Mouse (Mus musculus): Measurements from ENCODE around the gene Casd1. TPM values are rescaled to one million over a fixed set of nuclear protein-coding genes. Genes with fewer than 3 reads are reported as not detected.

Gene Casd1
- polyA plus RNA-seq, 1 experiment from 2014 or later, result 27.4 TPM

DNA sequence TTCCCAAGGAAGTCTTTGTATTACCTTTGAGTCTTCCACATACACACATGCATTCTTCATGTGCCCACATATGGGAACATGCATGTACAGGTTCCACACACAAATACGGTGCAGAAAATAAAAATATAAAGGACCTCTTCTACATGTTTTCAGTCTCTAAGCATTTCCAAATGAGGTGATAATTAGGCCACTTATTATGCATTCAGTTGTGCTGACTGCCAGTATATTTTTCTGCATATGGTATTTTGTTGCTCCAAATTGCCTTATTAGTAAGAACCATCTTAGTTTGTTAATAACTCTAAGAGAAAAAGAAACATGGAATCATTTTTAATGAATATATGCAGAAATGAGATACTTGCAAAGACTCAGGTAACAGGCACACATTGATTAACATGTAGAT lies 79.3 kb downstream of the Casd1 start:
- H3K9me3 ChIP-seq (replicated peaks; ENCODE audit: low read length), result no peaks in the 10 kb centered on the region
- DNase-seq (ENCODE audit: low spot score) (no peak), ATAC-seq (replicated peaks; ENCODE audit: low FRiP score, low read depth) (no peak)
- no peak overlapping the region for H3K4me3 ChIP-seq (replicated peaks; ENCODE audit: low read depth, low read length)
- no peak overlapping the region for H3K4me2 ChIP-seq (ENCODE audit: low read length)
- WGBS, result 98% methylated on average over 1 of the region's 1 CpGs
- H3K36me3 ChIP-seq (ENCODE audit: insufficient read depth, low read length), result no peaks in the 10 kb centered on the region
- H3K4me1 ChIP-seq (replicated peaks; ENCODE audit: insufficient read depth, low read length), result no peaks in the 10 kb centered on the region
- no peak overlapping the region for H3K27ac ChIP-seq
- no peak for TF ChIP-seq CTCF (IDR thresholded peaks at IDR 0.05; ENCODE audit: low read depth)
- H3K27me3 ChIP-seq (ENCODE audit: insufficient read depth, low read length), result no peaks in the 10 kb centered on the region
- H3K9ac ChIP-seq (ENCODE audit: low read depth, low read length), result no peak overlapping the region

DNA sequence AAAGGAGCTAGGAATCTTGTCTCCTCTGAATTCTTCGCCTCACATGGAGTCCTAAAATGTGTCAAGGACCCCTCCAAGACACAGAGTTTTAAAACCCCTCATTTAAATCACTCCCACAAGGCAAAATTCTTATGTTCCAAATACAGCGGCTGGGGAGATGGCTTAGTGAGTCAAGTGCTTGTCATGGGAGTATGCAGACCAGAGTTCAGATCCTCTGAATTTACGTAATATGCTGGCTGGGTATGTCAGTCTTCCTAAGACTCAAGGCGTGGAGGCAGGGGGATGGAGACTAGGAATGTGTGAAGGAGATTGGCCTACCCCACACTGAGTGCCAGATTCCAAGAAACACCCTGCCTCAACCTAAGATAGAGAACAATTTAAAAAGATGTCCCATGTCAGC lies 79.9 kb downstream of the Casd1 start:
- H3K27me3 ChIP-seq (ENCODE audit: insufficient read depth, low read length), result no peaks in the 10 kb centered on the region
- no peak for ATAC-seq (replicated peaks; ENCODE audit: low FRiP score, low read depth)

DNA sequence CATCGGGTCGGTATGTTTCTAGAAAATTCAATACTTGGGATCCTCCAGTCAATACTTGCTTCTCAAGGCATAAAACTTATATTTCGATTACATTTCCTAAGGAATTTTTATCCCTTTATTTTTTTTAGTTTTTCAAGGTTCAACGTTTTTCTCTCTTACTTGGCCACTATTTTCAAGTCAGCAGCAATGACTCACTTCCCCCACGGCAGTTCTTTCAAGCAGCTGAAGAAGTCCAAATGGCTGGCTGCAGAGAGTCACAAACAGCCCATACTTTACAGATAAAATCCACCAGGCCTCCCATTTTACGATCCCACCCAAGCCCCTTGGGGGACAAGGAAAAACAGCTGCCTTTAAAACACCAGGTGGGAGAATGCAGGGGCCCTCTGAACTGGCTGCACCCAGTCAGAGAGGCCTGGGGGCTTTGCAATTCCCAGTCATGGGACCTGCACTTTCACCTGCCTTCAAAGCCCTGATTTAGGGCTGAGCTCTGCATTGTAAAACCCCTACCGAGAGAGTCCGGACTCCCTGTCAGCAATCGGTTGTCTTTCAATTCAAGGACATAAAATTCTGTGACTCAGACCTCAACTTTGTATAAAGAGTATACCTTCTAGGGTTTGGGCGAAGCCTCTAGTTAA lies 84.2 kb downstream of the Casd1 start:
- Histone ChIP-seq H3K4me1 (replicated peaks; ENCODE audit: insufficient read depth, low read length) (no peaks in the 10 kb centered on the region), H3K36me3 (ENCODE audit: insufficient read depth, low read length) (no peaks in the 10 kb centered on the region)
- TF ChIP-seq CTCF (IDR thresholded peaks at IDR 0.05; ENCODE audit: low read depth), result no peak

More for the DNA sequence above, 79.9 kb downstream of the Casd1 start:
- no peak overlapping the region for H3K27ac ChIP-seq
- no peaks in the 10 kb centered on the region for H3K36me3 ChIP-seq (ENCODE audit: insufficient read depth, low read length)
- H3K9ac ChIP-seq (ENCODE audit: low read depth, low read length), result no peak overlapping the region
- H3K4me1 ChIP-seq (replicated peaks; ENCODE audit: insufficient read depth, low read length), result no peaks in the 10 kb centered on the region
- 85% methylated on average over 4 of the region's 4 CpGs for WGBS
- H3K4me3 ChIP-seq (replicated peaks; ENCODE audit: low read depth, low read length), result no peak overlapping the region
- no peak overlapping the region for H3K4me2 ChIP-seq (ENCODE audit: low read length)
- H3K9me3 ChIP-seq (replicated peaks; ENCODE audit: low read length), result no peaks in the 10 kb centered on the region
- no peak for DNase-seq (ENCODE audit: low spot score)
- TF ChIP-seq CTCF (IDR thresholded peaks at IDR 0.05; ENCODE audit: low read depth), result no peak

DNA sequence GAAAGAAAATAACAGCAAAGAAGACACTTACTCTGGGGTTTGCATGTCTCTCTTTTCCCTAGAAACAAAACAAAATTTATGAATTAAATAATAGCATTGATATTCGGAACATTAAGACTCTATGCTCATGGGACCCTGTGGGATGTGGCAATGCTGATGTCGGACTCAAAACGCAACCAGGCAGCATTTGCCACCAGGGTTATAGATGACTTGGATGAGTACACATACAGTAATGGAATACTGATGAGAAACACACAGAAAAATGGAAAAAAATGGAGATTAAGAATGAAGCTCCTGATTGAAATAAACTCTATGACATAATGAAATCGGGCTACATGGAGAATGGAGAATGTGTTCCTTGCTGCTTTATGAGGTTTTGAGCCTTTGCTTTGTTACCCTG lies 89.8 kb downstream of the Casd1 start:
- Histone ChIP-seq H3K27ac (no peak overlapping the region), H3K4me1 (replicated peaks; ENCODE audit: insufficient read depth, low read length) (no peaks in the 10 kb centered on the region), H3K27me3 (ENCODE audit: insufficient read depth, low read length) (no peaks in the 10 kb centered on the region), H3K36me3 (ENCODE audit: insufficient read depth, low read length) (no peaks in the 10 kb centered on the region), H3K4me2 (ENCODE audit: low read length) (no peak overlapping the region), H3K9ac (ENCODE audit: low read depth, low read length) (no peak overlapping the region), H3K9me3 (replicated peaks; ENCODE audit: low read length) (no peaks in the 10 kb centered on the region), H3K4me3 (replicated peaks; ENCODE audit: low read depth, low read length) (no peak overlapping the region)
- TF ChIP-seq CTCF (IDR thresholded peaks at IDR 0.05; ENCODE audit: low read depth), result no peak
- WGBS, result 95% methylated on average over 4 of the region's 4 CpGs
- no peak for DNase-seq (ENCODE audit: low spot score)
- no peak for ATAC-seq (replicated peaks; ENCODE audit: low FRiP score, low read depth)

More for the DNA sequence above, 84.2 kb downstream of the Casd1 start:
- Histone ChIP-seq H3K9me3 (replicated peaks; ENCODE audit: low read length) (no peaks in the 10 kb centered on the region), H3K4me2 (ENCODE audit: low read length) (no peak overlapping the region), H3K4me3 (replicated peaks; ENCODE audit: low read depth, low read length) (no peak overlapping the region), H3K27ac (no peak overlapping the region), H3K27me3 (ENCODE audit: insufficient read depth, low read length) (no peaks in the 10 kb centered on the region), H3K9ac (ENCODE audit: low read depth, low read length) (no peak overlapping the region)
- DNase-seq (ENCODE audit: low spot score) (no peak), ATAC-seq (replicated peaks; ENCODE audit: low FRiP score, low read depth) (no peak; the same call in 1 of the 2 replicates)
- WGBS, result 42% methylated on average over 10 of the region's 10 CpGs

Other genes starting within 250 kb of the Casd1 start
- gene Col1a2, start 96.0 kb upstream of the Casd1 start, polyA plus RNA-seq (2015; fragmentation: Nextera tagmentation; extraction: Ambion mirVana), result 306 and 344 TPM in 2 replicates
- 42.7 and 50.6 TPM in 2 replicates for gene Sgce, start 146.4 kb downstream of the Casd1 start, polyA plus RNA-seq (2015; fragmentation: Nextera tagmentation; extraction: Ambion mirVana)
- gene Peg10, start 146.5 kb downstream of the Casd1 start, polyA plus RNA-seq (2015; fragmentation: Nextera tagmentation; extraction: Ambion mirVana), result 1.1 and 1.2 TPM in 2 replicates

All from kidney, postnatal 0 days (tissue).